Mouse (Mus musculus) bone marrow, adult 2 months (tissue): ENCODE measurements around the gene Heatr9.

ENCODE experiments used
- CTCF ChIP-seq: fragments of 200-500 bp; IDR thresholded peaks from 2 replicates; pipeline ENCODE4 v1.5.1; 2011; ENCODE audit warnings: low read length, control low read depth; ENCODE audit not compliant: control insufficient read depth, insufficient read depth
- POLR2A ChIP-seq: fragments of 200-500 bp; IDR thresholded peaks from 2 replicates; pipeline ENCODE4 v1.6.1; 2011; ENCODE audit warnings: low read depth, mild to moderate bottlenecking, control low read depth, low read length, borderline replicate concordance; ENCODE audit not compliant: control insufficient read depth

- TF ChIP-seq CTCF: no peak
- no peak for TF ChIP-seq POLR2A
These were observed 47.3 kb upstream of the Heatr9 start for GRCm38 (mm10) chr11:83569249-83569648.
